Mouse (Mus musculus) frontal cortex, adult 2 months (tissue): ENCODE data around the gene Cmip. TPM values are rescaled to one million over a fixed set of nuclear protein-coding genes. Genes with fewer than 3 reads are reported as not detected.

ENCODE experiments used
- DNase-seq, 2 experiments: peaks; one replicate each; pipeline ENCODE4 v3.0.0; 2022; ENCODE audit warnings: low spot score in 1 of 2; ENCODE audit errors: extremely low spot score in 1 of 2
- polyA plus RNA-seq: library from polyadenylated mRNA; depleted of rRNA; stranded (reverse); fragments of >200 nt; gene quantifications from 2 replicates; pipeline ENCODE4 v1.2.3, GENCODE M21; 2012

Cmip gene
- polyA plus RNA-seq, 1 experiment = 159 TPM

- no peak for DNase-seq
Measured at GRCm38 (mm10) chr8:117290506-117290905, 33.6 kb downstream of the Cmip start.

DNA sequence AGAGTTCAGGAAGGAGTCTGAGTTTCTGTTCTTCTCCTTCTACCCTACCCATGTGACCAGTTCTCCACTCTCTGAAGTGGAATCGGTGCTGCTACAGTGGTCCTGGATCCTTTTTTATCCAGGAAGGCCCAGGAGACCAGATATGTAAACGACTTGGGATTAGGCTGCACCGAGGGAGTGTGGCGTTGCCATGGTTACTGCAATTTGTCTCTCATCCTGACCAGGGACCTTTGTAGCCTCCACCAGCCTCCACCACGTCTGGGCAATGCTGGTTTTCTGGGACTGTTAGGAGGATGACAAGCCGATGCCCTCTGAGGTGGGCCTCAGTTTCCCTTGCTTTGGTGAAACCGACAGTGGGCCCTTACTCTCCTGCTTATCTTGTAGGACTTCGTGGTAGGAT lies 35.4 kb downstream of the Cmip start:
- DNase-seq = no peak

DNA sequence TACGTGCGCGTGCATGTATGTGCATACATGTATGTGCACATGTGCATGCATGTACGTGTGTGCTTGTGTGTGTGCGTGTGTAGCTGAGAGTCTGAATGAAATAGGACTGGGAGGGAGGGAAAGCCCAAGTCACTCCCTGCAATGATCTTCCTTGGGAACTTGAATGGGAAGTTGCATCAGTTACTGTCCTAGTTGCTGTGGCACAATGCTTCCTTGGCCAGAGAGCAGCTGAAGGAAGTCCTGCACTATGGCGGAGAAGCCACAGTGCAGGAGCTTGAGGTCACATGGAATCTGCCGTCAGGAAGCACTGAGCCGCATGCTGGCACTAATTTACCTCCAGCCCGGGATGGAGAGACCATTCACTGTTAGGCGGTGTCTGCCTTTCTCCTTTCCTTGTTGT lies 37.9 kb downstream of the Cmip start:
- DNase-seq = no peak

DNA sequence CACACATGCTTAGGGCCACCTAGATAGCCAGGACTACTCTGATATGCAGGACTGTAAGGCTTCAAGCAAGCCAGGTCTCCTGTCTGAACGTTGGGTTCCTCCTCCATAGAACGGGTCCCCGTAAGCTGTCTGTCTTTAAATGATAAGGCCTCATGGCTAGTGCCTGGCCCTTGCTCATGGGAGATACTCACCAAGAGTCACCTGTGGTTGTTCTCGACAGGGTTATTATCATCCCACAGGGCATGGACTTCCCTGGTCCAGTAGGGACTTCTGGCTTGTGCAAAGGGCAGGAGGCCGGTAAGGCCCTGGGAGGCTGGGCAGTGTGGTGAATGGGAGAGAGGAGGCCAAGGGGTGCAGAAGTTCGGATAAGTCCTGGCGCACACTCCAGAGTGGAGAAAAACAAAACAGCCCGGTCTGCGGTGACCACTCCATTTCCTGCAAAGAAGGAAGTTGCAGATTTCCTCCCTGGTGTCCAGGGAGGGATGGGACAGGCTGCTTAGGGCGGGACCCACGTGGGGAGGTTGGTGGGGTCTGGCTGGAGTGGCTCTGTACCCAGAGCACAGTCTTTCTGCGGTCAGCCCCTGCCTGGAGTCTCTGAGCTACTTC lies 41.2 kb downstream of the Cmip start:
- DNase-seq = no peak

GRCm38 (mm10) chr8:117299204-117299603 lies 42.3 kb downstream of the Cmip start:
- no peak for DNase-seq

GRCm38 (mm10) chr8:117300188-117300587 lies 43.3 kb downstream of the Cmip start:
- no peak for DNase-seq

- no peak for DNase-seq
Measured at GRCm38 (mm10) chr8:117301457-117302041, 44.7 kb downstream of the Cmip start.

DNA sequence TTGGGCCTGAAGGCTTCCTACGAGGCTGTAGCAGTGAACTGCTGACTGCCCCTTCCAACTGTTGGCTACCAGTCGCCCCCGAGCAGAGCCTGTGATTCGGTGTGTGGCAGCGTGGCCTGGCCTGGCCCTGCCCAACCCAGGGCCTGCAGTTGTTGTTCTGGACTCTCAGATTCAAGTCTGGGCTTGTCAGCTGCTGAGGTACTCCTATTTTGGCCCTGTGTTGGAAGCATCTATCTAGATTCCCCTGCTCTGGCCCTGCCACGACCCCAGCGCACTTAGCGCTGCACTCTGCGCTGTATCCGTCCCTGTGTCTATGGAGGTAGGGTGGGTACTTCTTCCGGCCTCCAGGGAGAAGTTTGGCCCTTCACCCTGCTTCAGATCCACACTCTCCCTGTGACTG lies 45.2 kb downstream of the Cmip start:
- DNase-seq = no peak

DNA sequence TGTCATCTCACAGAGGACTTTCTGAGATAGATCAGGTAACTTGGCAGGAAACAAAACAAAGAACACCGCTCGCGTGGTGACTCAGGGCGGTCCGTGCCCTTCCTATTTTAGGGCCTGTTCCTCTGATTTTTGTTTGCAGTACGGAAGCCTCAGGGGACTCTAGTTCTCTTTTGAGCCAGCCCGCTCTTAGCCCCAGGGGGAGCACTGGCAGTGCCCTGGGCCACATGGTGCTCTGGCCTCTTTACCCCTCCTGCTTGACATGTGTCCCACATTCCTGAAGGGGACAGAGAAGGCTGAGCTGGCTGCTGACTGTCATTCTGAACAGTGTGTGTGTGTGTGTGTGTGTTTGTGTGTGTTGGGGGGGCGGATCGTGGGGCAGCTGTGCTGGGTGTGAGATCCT lies 46.8 kb downstream of the Cmip start:
- no peak for DNase-seq

- no peak for DNase-seq
Measured at GRCm38 (mm10) chr8:117305405-117305804, 48.5 kb downstream of the Cmip start.

GRCm38 (mm10) chr8:117306756-117307155 lies 49.9 kb downstream of the Cmip start:
- no peak for DNase-seq

DNA sequence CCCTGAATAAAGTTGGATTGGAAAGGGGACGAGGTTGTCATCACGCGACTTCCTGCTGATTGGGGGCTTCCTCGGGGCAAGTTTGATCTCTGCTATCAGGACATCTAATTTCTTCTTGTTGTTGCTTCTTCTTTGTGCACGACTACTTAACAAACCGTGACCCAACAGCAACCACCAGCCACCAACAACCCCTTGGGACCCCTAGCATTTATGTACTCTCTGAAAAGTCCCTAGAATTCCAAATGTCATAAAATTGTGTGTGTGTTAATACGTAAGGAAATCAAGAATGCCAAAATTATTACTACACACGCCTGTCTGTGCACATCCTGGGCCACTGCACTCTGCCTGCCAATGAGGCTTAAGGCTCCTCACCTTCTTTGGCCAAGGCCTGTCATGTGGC lies 50.4 kb downstream of the Cmip start:
- no peak for DNase-seq

DNA sequence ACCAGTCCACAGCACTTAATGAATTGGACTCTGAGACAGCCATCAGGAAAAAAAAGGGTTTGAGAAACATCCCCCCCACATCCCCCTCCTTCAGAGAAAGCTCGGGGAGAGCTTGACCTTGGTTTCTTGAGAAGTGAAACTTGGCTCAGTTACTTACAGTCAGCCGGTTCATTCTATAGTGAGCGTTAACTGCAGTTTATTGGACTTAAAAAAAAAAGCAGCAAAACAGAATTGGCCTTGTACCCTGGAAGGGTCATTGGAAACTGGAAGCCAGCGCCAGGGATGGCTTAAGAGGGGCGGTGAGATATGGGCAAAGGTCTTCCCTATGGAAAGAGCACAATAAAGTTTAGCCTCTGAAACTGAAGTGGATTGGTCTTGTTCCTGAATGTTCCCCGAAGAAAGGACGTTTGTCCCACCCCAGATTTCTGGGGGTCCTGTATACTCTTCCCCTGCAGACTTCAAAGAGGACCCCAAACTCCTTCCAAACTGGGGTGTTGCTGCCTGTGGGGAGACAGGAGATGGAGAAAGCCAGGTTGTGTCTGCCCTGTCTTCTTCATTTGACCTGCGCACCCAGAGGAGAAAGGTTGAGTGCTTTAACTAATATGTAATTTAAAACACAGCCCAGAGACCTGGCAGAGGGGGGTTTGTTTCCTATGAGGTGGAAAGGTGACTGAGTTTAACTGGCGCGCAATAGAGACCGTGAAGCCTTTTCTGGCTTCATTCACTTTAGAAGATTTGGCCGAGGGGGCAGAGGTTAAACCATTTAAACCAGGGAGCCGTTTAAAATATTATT lies 51.6 kb downstream of the Cmip start:
- no peak for DNase-seq

DNA sequence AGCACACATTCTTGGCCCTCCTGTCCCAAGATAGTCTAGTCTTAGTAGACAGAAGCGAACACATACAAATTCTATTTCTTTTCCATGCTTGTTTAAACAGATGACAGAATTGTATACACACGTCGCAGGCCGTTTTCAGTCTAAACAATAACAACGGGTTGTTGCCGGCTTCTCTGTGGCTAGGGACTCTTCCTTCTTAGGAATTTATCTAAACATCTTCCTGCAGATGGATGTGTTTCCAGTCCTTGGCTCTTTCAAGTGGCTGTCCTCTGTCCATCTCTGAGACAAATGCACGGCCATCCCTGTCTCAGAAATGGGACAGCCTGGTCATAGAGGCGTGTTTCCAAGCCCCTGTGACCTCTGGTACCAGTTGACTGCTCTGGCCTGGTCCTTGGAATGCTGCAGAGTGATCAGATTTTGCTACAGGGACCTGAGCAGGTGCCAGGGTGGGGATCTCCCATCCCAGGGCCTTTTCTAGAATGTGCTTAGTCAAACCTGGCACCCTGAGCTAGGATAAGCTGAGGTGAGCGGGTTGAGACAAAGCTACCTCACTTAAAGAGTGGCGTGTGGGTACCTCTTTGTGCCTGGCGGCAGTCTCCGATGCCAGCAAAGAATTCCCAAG lies 52.9 kb downstream of the Cmip start:
- DNase-seq = no peak

DNA sequence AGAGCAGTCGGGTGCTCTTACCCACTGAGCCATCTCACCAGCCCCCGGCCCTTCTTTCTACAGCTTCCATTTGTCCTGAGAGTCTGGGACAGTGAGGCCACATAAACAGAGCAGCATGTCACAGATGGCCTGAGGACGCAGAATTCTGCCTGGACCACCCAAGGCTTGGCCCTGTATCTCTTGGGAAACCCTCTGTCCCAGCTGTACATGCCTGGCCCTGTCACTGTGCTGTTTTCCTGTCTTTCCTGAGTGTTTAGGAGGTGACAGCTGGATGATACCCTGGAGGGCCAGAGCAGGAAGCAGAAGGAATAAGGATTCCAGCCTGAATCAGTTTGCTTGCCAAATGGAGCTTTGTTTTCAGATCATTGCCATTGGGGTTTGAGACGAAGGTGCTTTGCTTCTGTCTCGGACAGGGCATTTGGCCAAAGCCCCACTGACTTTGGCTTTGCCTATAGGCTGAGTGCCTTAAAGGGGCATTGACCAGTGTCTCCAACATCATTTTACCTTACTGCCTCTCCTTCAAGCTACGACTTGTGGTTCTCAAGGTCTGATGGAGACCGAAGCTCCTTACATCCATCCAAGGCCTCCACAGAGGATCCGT lies 54.2 kb downstream of the Cmip start:
- no peak for DNase-seq

DNA sequence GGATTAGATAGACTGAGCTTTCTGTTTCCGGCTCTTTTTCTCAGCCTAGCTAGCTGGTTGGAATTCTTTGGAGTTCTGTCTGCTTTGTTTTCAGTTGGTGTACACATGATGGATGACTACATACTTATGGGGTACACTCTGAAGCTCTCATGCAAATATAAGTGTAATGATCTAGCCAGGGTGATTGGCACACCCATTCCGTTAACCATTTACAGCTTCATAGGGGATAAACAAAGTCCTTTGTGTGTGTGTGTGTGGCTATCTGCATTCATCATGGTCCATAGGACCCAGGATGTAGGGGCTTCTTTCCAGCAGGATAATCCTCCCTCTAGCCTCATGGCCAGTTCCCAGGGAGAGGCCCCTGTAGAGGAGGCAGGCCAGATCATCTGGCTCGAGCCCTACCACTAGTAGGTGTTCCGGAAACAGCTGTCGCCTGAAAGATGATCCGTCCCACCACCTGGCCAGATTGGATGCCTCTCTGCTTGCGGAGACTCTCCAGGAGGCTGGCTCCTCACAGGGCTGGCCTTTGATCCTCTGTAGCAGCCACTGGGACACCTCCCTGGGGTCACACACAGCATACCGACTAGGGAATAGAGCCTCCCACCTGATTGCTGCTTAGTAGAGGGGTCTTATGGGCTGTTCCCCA lies 57.6 kb downstream of the Cmip start:
- DNase-seq = no peak

DNA sequence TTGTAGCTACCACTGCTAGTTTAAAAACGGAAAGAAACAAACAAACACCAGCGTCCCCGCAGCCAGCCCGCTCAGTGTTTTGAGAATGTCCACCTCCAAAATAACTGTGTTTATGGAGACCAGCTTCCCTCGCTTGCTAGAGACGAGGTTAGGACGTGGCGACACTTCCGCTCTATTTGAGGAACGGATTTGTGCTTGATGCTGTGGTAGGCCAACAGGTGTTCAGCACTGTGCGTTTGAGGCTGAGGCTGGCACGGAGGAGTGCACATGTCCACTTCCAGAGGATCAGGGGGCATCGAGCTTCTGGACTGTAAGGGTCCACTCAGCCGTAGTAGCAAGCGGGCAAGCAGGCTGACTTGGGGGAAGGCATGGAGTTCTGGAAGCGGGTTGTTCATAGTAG lies 58.9 kb downstream of the Cmip start:
- no peak for DNase-seq

- no peak for DNase-seq
Measured at GRCm38 (mm10) chr8:117317478-117317877, 60.6 kb downstream of the Cmip start.

- no peak for DNase-seq
Measured at GRCm38 (mm10) chr8:117318911-117319826, 62.3 kb downstream of the Cmip start.

DNA sequence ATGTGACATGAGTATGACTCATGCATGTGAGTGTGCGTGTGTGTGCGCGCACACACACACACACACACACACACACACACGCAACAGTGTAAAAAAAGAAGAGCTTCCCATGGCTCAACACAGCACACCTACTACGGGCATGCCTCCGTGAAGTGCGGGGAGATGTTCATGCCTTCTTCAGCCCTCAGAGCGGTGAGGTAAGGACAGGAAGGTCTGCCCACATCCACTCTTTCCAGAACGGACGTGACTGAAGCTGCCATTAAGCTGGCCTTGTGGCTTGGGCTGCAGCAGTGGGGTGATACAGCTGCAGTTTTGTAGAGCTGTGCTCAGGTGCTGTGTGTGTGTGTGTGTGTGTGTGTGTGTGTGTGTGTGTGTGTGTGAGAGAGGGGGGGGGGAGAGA lies 63.8 kb downstream of the Cmip start:
- no peak for DNase-seq
